Mouse (Mus musculus): Measurements from ENCODE around the gene Eif1.
A peak's percentile ranks its signal among the peaks of the same experiment; 100 is the strongest.
"Not testable (repeated sequence)": the region's sequence is repeated elsewhere in the genome, so short reads cannot be mapped to it uniquely, and the experiment has no call there.

The Eif1 gene

GRCm38 (mm10) chr11:100312096-100312679 lies 7.5 kb upstream of the Eif1 start:
- DNase-seq (ENCODE audit: low spot score), result no peak

- DNase-seq (ENCODE audit: low spot score), result no peak
Measured at GRCm38 (mm10) chr11:100313424-100313823, 6.3 kb upstream of the Eif1 start.

GRCm38 (mm10) chr11:100315439-100315838 lies 4.2 kb upstream of the Eif1 start:
- DNase-seq (ENCODE audit: low spot score), result no peak

DNA sequence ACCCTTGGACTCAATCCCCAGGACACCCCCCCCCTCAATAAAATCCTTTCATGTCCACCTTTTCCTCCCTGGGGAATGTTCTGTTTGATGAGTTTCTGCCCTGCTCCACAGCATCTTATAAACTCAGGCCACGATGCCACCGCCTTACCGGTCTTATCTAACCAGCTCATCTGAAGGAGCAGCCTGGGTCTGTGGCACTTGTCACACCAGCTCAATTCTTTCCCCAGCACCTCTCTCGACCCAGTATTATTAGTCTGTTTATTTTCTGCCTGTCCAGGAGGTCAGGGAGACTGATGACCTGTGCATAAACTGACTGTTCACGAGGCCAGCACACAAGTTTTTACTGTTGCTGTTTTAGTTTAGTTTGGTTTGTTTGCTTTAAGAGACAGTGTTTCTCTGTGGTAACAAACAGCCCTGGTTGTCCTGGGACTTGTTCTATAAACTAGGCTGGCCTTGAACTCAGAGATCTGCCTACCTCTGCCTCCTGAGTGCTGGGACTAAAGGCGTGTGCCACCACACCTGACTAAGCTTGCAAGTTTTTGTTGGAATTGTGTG lies 1.8 kb upstream of the Eif1 start:
- DNase-seq (ENCODE audit: low spot score), result peak; percentile 53

- DNase-seq (ENCODE audit: low spot score), result peak; percentile 76
Measured at GRCm38 (mm10) chr11:100318529-100319451, 895 bp upstream of the Eif1 start.

DNA sequence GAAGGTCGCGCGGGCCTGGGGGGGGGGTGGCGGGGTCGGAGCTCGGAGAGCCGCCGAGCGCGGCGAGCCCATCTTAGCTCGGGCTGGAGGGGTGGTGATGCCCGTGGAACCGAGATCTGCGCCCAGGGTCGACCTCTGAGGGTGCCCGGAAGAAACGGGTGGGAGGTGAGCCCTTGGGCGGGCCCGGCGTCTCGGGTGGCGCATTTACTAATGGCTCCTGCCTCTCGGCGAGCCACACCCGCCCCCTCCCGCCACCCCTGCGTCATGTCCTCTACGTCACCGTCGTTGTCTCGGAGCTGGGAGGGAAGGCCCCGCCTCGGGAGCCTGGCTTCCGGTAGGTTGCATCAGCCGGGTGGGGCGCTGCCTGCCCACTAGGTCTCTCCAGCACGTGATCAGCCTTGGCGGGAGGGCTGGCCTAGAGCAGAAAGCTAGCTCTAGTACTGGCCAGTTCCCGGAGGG lies 516 bp downstream of the Eif1 start:
- DNase-seq (ENCODE audit: low spot score), result peak; percentile 97

DNA sequence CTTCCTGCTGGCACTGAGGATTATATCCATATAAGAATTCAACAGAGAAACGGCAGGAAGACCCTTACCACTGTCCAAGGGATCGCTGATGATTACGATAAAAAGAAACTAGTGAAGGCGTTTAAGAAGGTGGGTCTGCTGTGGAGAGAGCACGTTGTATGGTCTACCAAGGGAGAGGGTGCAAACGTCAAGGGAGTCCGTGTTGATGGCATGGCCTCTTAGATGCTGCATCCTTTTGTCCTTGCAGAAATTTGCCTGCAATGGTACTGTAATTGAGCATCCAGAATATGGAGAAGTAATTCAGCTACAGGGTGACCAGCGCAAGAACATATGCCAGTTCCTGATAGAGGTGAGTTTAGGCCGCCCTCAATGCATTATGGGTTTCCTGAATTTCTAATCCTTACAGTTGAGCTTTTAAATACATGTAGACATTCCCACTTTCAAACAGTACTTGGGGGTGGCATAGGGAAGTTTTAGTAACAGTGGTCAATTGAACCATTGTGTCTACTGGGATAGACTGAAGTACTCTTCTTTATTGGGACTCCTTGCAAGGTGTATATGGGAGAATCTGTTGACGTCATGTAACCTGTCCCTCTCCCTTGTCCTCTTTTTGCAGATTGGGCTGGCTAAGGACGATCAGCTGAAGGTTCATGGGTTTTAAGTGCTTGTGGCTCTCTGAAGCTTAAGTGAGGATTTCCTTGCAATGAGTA lies 1.2 kb downstream of the Eif1 start:
- not testable (repeated sequence) for DNase-seq (ENCODE audit: low spot score)

DNA sequence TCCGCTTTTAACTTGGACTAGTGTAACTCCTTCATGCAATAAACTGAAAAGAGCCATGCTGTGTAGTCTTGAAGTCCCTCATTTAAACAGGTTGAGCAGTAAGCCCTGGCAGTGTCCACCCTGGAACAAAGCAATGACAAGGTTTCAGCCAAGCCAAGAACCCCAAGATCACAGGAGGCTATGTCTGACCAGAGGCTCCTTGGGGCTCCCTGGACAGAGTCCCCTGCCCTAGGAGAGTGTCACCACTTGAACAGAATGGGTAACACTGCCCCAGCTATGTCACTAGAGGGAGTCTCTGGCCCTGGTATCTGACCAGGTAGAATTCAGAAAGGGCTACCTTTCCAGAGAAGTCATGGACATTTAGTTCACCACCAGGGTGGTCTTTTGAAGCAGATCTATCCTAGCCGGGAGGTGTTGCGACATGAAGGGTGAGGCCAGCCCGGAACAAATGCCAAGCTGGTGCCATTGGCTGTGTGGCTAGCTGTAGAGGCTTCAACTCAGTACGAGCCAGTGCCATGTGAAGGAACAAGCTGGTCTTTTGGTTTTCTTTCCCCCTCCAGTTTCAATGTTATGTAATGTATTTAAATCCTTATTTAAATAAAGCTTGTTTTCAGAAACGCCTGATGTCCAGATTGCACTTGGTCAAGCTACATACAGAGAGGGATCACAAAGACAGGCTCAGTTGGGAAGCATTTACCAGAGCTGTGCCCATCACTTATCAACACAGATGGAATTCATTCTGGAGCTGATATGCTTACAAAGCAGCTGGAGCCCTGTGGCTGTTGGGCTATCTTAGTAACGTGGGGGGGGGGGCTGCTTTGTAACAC lies 2.0 kb downstream of the Eif1 start:
- not testable (repeated sequence) for DNase-seq (ENCODE audit: low spot score)

GRCm38 (mm10) chr11:100322591-100323258 lies 3.0 kb downstream of the Eif1 start:
- peak; percentile 32 for DNase-seq (ENCODE audit: low spot score)

GRCm38 (mm10) chr11:100323578-100323977 lies 3.9 kb downstream of the Eif1 start:
- DNase-seq (ENCODE audit: low spot score), result peak; percentile 85

DNA sequence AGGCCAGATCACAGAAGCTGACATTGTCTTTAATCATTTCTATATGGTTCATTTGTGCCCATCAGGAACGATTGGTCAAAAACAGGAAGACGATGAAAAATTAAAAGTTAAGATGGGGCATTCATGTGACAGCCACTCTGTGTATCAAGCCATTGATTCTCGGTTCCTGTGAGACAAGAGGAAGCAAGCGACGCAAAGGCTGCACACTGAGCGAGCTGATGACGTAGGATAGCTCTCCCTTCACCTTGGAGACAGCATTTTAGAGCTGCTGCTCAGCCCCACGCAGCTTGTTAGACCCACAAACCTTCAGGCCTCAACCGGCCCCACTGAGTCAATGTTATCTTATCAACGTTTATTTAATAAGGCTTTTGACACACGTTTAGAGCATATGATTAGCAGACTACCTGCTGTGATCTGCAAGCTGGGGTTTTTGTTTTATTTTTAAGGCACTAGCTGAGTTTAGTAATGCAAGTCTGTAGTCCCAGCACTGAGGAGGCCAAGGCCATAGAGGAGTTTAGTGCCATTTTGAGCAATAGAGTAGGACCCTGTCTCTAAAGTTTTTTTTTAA lies 5.5 kb downstream of the Eif1 start:
- no peak for DNase-seq (ENCODE audit: low spot score)

GRCm38 (mm10) chr11:100327316-100327715 lies 7.6 kb downstream of the Eif1 start:
- no peak for DNase-seq (ENCODE audit: low spot score)

GRCm38 (mm10) chr11:100327761-100328160 lies 8.1 kb downstream of the Eif1 start:
- DNase-seq (ENCODE audit: low spot score), result no peak

- DNase-seq (ENCODE audit: low spot score), result no peak
Measured at GRCm38 (mm10) chr11:100330235-100330634, 10.6 kb downstream of the Eif1 start.

GRCm38 (mm10) chr11:100330816-100331375 lies 11.2 kb downstream of the Eif1 start:
- DNase-seq (ENCODE audit: low spot score), result not testable (repeated sequence)

GRCm38 (mm10) chr11:100332766-100333515 lies 13.3 kb downstream of the Eif1 start:
- no peak for DNase-seq (ENCODE audit: low spot score)

- DNase-seq (ENCODE audit: low spot score), result no peak
Measured at GRCm38 (mm10) chr11:100333944-100334457, 14.3 kb downstream of the Eif1 start, which contains the start of gene Gast. Gast (plus strand) TSS chr11:100334407.

- no peak for DNase-seq (ENCODE audit: low spot score)
Measured at GRCm38 (mm10) chr11:100335731-100336130, 16.0 kb downstream of the Eif1 start.

DNA sequence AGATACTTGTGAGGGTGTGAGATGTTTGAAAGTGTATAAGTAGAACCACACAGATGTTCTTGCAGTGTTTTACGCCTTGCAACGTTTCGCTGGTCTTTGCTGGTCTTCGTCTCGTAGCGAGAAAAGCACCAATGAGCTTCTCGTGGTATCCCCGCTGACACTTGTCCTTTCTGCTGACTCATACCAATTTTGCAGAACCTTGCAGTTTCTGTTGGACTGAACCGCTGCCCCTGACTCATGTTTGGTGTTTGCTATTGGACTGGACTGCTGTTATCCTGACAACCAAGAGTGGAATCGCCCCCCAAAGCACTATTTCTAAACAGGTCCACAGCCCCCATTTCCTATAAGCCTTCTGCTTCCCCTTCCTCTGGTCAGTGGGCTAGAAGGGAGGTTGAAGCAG lies 24.6 kb downstream of the Eif1 start:
- DNase-seq (ENCODE audit: low spot score), result no peak
